Mouse (Mus musculus): ENCODE data around the gene Zfyve1. TPM values are rescaled to one million over a fixed set of nuclear protein-coding genes. Genes with fewer than 3 reads are reported as not detected.
"Not testable (repeated sequence)": the region's sequence is repeated elsewhere in the genome, so short reads cannot be mapped to it uniquely, and the experiment has no call there.

The Zfyve1 gene
- total RNA-seq (2021) = 10 to 100 TPM; 19.9 to 24.8 TPM
- long read RNA-seq, experiment 1, full-length matches to known transcripts = 6 of 11 reads
- long read RNA-seq, experiment 1, partial matches to known transcripts = 3 of 11 reads
- long read RNA-seq, experiment 1, other reads (novel, unspliced or antisense) = 2 of 11 reads
- long read RNA-seq, experiment 2, full-length matches to known transcripts = 10 of 14 reads
- long read RNA-seq, experiment 2, partial matches to known transcripts = 1 of 14 reads
- long read RNA-seq, experiment 2, other reads (novel, unspliced or antisense) = 3 of 14 reads

- TF ChIP-seq CTCF (IDR thresholded peaks at IDR 0.05) = no peak; the same call in 1 of the 2 replicates
- intact Hi-C loops (cut with DNase I) = loop anchor here (5.0 kb wide), 1 partner anchor 35 kb away; the partner anchor contains the start of gene Rbm25
- Histone ChIP-seq H3K27ac (peak within 1 kb of the TSS; percentile 91), H3K4me3 (peak within 1 kb of the TSS; percentile 95)
- peak; percentile 96 for DNase-seq
Measured at GRCm38 (mm10) chr12:83597025-83597501, at the start of gene Zfyve1. Zfyve1 (minus strand) TSS chr12:83597222.

- no peak overlapping the region for H3K4me3 ChIP-seq
- no peak overlapping the region for H3K27ac ChIP-seq
- no peak for TF ChIP-seq CTCF (IDR thresholded peaks at IDR 0.05)
- no peak for DNase-seq
- intact Hi-C loops (cut with DNase I) = loop anchor here (5.0 kb wide), 1 partner anchor 39 kb away; no protein-coding TSS in a partner anchor
Measured at GRCm38 (mm10) chr12:83643116-83643515, 46.1 kb upstream of the Zfyve1 start.

- TF ChIP-seq CTCF (IDR thresholded peaks at IDR 0.05) = no peak
- DNase-seq = no peak
- Histone ChIP-seq H3K27ac (no peak overlapping the region), H3K4me3 (no peak overlapping the region)
- intact Hi-C loops (cut with DNase I) = loop anchor here (5.0 kb wide), 1 partner anchor 41 kb away; no protein-coding TSS in a partner anchor
Measured at GRCm38 (mm10) chr12:83641233-83641632, 44.2 kb upstream of the Zfyve1 start.

- peak overlapping the region; percentile 85 for H3K4me3 ChIP-seq
- no peak for TF ChIP-seq CTCF (IDR thresholded peaks at IDR 0.05)
- H3K27ac ChIP-seq = no peak overlapping the region
- intact Hi-C loops (cut with DNase I) = loop anchor here (5.0 kb wide), 3 partner anchors 37 to 112 kb away; partner anchors contain the start of genes Dcaf4, Psen1 and Zfyve1
- DNase-seq = no peak
Measured at GRCm38 (mm10) chr12:83633807-83634206, 36.8 kb upstream of the Zfyve1 start.

GRCm38 (mm10) chr12:83632680-83633025 lies 35.6 kb upstream of the Zfyve1 start:
- peak; percentile 54 for DNase-seq
- intact Hi-C loops (cut with DNase I) = loop anchor here (5.0 kb wide), 3 partner anchors 35 to 110 kb away; partner anchors contain the start of genes Dcaf4, Psen1 and Zfyve1
- H3K27ac ChIP-seq = peak overlapping the region; percentile 98
- peak overlapping the region; percentile 85 for H3K4me3 ChIP-seq
- TF ChIP-seq CTCF (IDR thresholded peaks at IDR 0.05) = no peak

- intact Hi-C loops (cut with DNase I) = loop anchor here (5.0 kb wide), 3 partner anchors 35 to 110 kb away; partner anchors contain the start of genes Dcaf4, Psen1 and Zfyve1
- peak overlapping the region; percentile 98 for H3K27ac ChIP-seq
- peak; percentile 96 for DNase-seq
- peak overlapping the region; percentile 85 for H3K4me3 ChIP-seq
- TF ChIP-seq CTCF (IDR thresholded peaks at IDR 0.05) = peak; percentile 23; the same call in 1 of the 2 replicates
Measured at GRCm38 (mm10) chr12:83631743-83632679, 35.0 kb upstream of the Zfyve1 start.

GRCm38 (mm10) chr12:83630936-83631335 lies 33.9 kb upstream of the Zfyve1 start, which contains the start of gene Rbm25:
Rbm25 (plus strand) TSS chr12:83631236.
- peak within 1 kb of the TSS; percentile 98 for H3K27ac ChIP-seq
- not testable (repeated sequence) for DNase-seq
- intact Hi-C loops (cut with DNase I) = loop anchor here (5.0 kb wide), 3 partner anchors 34 to 109 kb away; partner anchors contain the start of genes Dcaf4, Psen1 and Zfyve1
- H3K4me3 ChIP-seq = peak within 1 kb of the TSS; percentile 85

- TF ChIP-seq CTCF (IDR thresholded peaks at IDR 0.05) = no peak
- Histone ChIP-seq H3K4me3 (peak overlapping the region; percentile 39; the same call in 1 of the 2 replicates), H3K27ac (no peak overlapping the region)
- intact Hi-C loops (cut with DNase I) = no loop called here
- no peak for DNase-seq
Measured at GRCm38 (mm10) chr12:83624321-83624720, 27.3 kb upstream of the Zfyve1 start.

- no peak for DNase-seq
- intact Hi-C loops (cut with DNase I) = no loop called here
- no peak for TF ChIP-seq CTCF (IDR thresholded peaks at IDR 0.05)
Measured at GRCm38 (mm10) chr12:83622031-83622755, 25.2 kb upstream of the Zfyve1 start.

GRCm38 (mm10) chr12:83620694-83621093 lies 23.7 kb upstream of the Zfyve1 start:
- H3K4me3 ChIP-seq = peak overlapping the region; percentile 24; the same call in 1 of the 2 replicates
- H3K27ac ChIP-seq; DNase-seq; intact Hi-C loops (cut with DNase I): not testable (repeated sequence)

More at GRCm38 (mm10) chr12:83622031-83622755, 25.2 kb upstream of the Zfyve1 start:
- Histone ChIP-seq H3K4me3 (no peak overlapping the region), H3K27ac (no peak overlapping the region)

GRCm38 (mm10) chr12:83618981-83619380 lies 22.0 kb upstream of the Zfyve1 start:
- Histone ChIP-seq H3K27ac (no peak overlapping the region), H3K4me3 (no peak overlapping the region)
- no peak for DNase-seq
- intact Hi-C loops (cut with DNase I) = no loop called here
- no peak for TF ChIP-seq CTCF (IDR thresholded peaks at IDR 0.05)

GRCm38 (mm10) chr12:83617261-83617660 lies 20.2 kb upstream of the Zfyve1 start:
- Histone ChIP-seq H3K27ac (no peak overlapping the region), H3K4me3 (no peak overlapping the region)
- intact Hi-C loops (cut with DNase I) = no loop called here
- no peak for DNase-seq
- no peak for TF ChIP-seq CTCF (IDR thresholded peaks at IDR 0.05)

- H3K27ac ChIP-seq = not testable (repeated sequence)
Measured at GRCm38 (mm10) chr12:83606411-83606810, 9.4 kb upstream of the Zfyve1 start.

More at GRCm38 (mm10) chr12:83606411-83606810, 9.4 kb upstream of the Zfyve1 start:
- DNase-seq; intact Hi-C loops (cut with DNase I); H3K4me3 ChIP-seq: not testable (repeated sequence)
